Mouse (Mus musculus) cerebellum, adult (tissue): ENCODE results near the gene Spsb1.
A peak's percentile ranks its signal among the peaks of the same experiment; 100 is the strongest.

Experiments used
- ATAC-seq: cut with Nextera tagmentation; 2 replicates; pipeline ENCODE4 v1.9.2; 2017; ENCODE audit warnings: mild to moderate bottlenecking, moderate library complexity, mixed read lengths; ENCODE audit not compliant: insufficient number of reproducible peaks, low FRiP score, low TSS enrichment

Spsb1 gene

GRCm38 (mm10) chr4:149954893-149955439 lies at the start of gene Spsb1:
Spsb1 (minus strand) TSS chr4:149955043.
- peak; percentile 73 for ATAC-seq

GRCm38 (mm10) chr4:150003641-150004040 lies 48.8 kb upstream of the Spsb1 start:
- ATAC-seq: no peak

GRCm38 (mm10) chr4:150003021-150003580 lies 48.3 kb upstream of the Spsb1 start:
- ATAC-seq: no peak

- no peak for ATAC-seq
These were observed 47.2 kb upstream of the Spsb1 start for GRCm38 (mm10) chr4:150002021-150002528.

GRCm38 (mm10) chr4:150001221-150001860 lies 46.5 kb upstream of the Spsb1 start:
- ATAC-seq: no peak

GRCm38 (mm10) chr4:149999931-150000555 lies 45.2 kb upstream of the Spsb1 start:
- ATAC-seq: no peak

- ATAC-seq: no peak
These were observed 44.7 kb upstream of the Spsb1 start for GRCm38 (mm10) chr4:149999510-149999900.

GRCm38 (mm10) chr4:149998786-149999509 lies 44.1 kb upstream of the Spsb1 start:
- ATAC-seq: no peak

GRCm38 (mm10) chr4:149997999-149998398 lies 43.2 kb upstream of the Spsb1 start:
- ATAC-seq: no peak

GRCm38 (mm10) chr4:149996440-149996839 lies 41.6 kb upstream of the Spsb1 start:
- no peak for ATAC-seq

GRCm38 (mm10) chr4:149995911-149996310 lies 41.1 kb upstream of the Spsb1 start:
- no peak for ATAC-seq

- no peak for ATAC-seq
These were observed 39.4 kb upstream of the Spsb1 start for GRCm38 (mm10) chr4:149994218-149994617.

- ATAC-seq: no peak
These were observed 37.8 kb upstream of the Spsb1 start for GRCm38 (mm10) chr4:149992670-149993032.

GRCm38 (mm10) chr4:149991755-149992669 lies 37.2 kb upstream of the Spsb1 start:
- ATAC-seq: no peak

- ATAC-seq: no peak
These were observed 36.3 kb upstream of the Spsb1 start for GRCm38 (mm10) chr4:149990954-149991633.

- peak; percentile 87 for ATAC-seq
These were observed 35.5 kb upstream of the Spsb1 start for GRCm38 (mm10) chr4:149990212-149990953.

GRCm38 (mm10) chr4:149988931-149989556 lies 34.2 kb upstream of the Spsb1 start:
- ATAC-seq: peak; percentile 56

- ATAC-seq: no peak
These were observed 33.5 kb upstream of the Spsb1 start for GRCm38 (mm10) chr4:149988301-149988700.
